Mouse (Mus musculus) megakaryocyte, embryonic 14.5 days (primary cell): ENCODE data around the gene Unc5a.

Experiments
- FLI1 ChIP-seq: IDR thresholded peaks from 2 replicates; pipeline ENCODE4 v1.6.1; 2012; ENCODE audit warnings: low read length, inconsistent platforms, mixed read lengths
- GATA1 ChIP-seq: IDR thresholded peaks from 3 replicates; pipeline ENCODE4 v1.6.1; 2012; ENCODE audit warnings: mixed read lengths, low read length, inconsistent platforms, borderline replicate concordance

DNA sequence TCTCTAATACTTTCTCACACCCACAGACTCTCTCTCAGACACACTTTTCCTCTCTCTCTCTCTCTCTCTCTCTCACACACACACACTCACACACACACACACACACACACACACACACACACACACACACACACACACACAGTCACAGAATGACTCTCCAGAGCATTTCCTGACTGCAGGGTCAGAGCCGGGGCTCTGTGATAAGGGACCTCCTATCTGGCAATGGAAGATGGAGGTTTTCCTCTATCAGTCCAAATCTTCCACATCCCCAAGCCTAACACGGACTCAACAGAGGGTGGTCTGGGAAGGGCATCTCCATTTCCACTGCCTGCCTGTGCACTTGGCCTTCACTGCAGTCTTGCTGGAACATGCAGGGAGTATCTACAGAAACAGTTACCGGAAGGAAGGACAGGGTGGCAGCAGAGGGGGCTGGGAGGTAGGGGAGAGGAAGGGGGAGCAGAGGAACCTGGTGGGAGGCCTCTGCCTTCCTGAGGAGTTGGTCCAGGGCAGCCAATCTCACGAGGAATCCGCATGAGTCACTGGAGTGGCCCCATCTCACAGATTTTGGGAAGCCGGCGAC lies 39.1 kb downstream of the Unc5a start:
- TF ChIP-seq GATA1, result no peak
- no peak for TF ChIP-seq FLI1
